Mouse (Mus musculus) layer of hippocampus, postnatal 36 days (tissue): ENCODE measurements at regions not wholly inside any gene's neighbourhood (a gene's known extent, or its start where the extent isn't known, plus 50 kb on each side); places are given as distances from the start of the nearest gene placed in this dataset.

Source experiments
- DNase-seq, 2 experiments: peaks; one replicate each; pipeline ENCODE4 v3.0.0; 2022

DNA sequence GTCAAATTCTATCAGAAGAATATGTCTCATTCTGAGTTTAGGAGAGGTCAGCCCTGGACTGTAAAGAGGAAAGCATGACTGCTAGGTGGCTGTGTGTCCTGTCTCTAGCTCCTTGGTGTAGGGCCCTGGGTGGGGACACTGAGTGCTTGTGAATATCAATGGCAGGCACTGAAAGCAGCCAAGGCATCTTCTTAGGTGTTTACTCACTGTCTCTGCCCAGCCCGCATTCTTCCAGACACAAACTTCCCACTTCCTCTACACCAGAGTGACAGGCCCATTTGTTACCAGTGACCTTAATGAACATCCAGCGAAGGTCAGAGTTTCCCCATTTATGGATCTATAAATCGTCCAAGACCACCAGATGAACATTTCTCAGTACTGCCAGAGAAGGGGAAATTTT is 823.1 kb downstream of the Efna5 start:
- DNase-seq = no peak

GRCm38 (mm10) chr17:62054801-62055200 is 826.3 kb downstream of the Efna5 start:
- DNase-seq = no peak

DNA sequence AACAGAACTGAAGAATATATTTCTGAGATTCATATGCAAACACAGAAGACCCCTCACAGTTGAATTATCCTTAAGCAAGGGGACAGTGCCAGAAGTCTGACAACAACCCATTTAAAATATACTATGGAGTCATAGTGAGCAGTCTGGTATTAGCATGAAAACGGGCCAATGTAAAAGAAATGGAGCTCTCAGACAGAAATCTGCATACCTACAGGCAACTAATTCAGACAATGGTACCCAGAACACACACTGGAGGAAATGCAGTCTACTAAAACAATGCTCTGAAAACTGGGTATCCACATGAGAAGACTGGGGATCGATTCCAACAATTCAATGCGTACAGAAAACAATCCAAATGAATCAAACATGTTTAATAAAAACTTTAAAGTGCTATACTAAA is 832.1 kb downstream of the Efna5 start:
- no peak for DNase-seq

DNA sequence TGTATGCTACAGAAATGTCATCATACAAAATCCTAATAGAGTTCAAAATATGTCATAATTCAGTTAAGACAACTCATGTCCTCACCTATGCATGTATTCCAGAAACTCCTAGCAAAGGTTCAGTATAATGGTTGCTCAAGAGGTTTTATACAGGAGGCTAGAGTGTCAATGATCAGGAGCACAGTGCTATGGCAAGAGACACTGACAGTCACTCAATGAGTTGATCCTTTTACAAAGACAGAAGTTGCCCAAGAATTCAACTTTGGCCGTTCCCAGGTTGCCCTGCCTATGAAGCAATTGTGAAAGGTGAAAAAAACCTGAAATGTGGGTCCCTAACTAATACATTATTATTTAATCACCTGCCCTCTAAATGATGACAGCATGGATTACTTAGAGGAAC is 850.5 kb downstream of the Efna5 start:
- DNase-seq = no peak
